Mouse (Mus musculus) small intestine, adult 2 months (tissue): ENCODE results near the gene Gnb3.
A peak's percentile ranks its signal among the peaks of the same experiment; 100 is the strongest.

Experiments used
- CTCF ChIP-seq: fragments of 200-500 bp; IDR thresholded peaks from 2 replicates; pipeline ENCODE4 v1.5.1; 2012; ENCODE audit warnings: low read depth, mild to moderate bottlenecking, control low read depth, inconsistent platforms, low read length, moderate library complexity, mixed read lengths; ENCODE audit not compliant: insufficient replicate concordance, insufficient read length; ENCODE audit errors: extremely low read depth
- POLR2A ChIP-seq: fragments of 200-500 bp; IDR thresholded peaks from 2 replicates; pipeline ENCODE4 v1.6.1; 2012; ENCODE audit warnings: low read depth, mild to moderate bottlenecking, control low read depth, inconsistent platforms, low read length, moderate library complexity

- peak; percentile 65; the same call in 1 of the 2 replicates for TF ChIP-seq CTCF
- no peak for TF ChIP-seq POLR2A
These were observed 17.1 kb upstream of the Gnb3 start, which contains the start of gene P3h3 for GRCm38 (mm10) chr6:124856916-124857839.
